Mouse (Mus musculus) gastrocnemius, adult 8-10 months (tissue): ENCODE measurements around the gene Hsd17b7. TPM values are rescaled to one million over a fixed set of nuclear protein-coding genes. Genes with fewer than 3 reads are reported as not detected.

ENCODE experiments used
- total RNA-seq, 4 experiments: library from RNA; stranded (reverse); gene quantifications; 2 replicates each; pipeline ENCODE4 v1.2.4; 2022

Hsd17b7 gene
- total RNA-seq, 4 experiments from 2014 or later, result 8.9 to 15.5 (median 11.1) TPM

Other genes starting within 250 kb of the Hsd17b7 start
- 1 to 10 TPM; 3.0 to 5.4 (median 3.6) TPM for gene Rgs4, start 221.6 kb downstream of the Hsd17b7 start, total RNA-seq
- gene Ccdc190, start 40.6 kb downstream of the Hsd17b7 start, total RNA-seq, result under 1 TPM in 1 of 4 experiments, not detected in 3; 0.16 TPM
- gene Ddr2, start 141.5 kb upstream of the Hsd17b7 start, total RNA-seq, result 10 to 100 TPM; 10.7 to 20.9 (median 16.8) TPM
- 10 to 100 TPM; 41.6 to 64.9 (median 48.9) TPM for gene Uap1, start 205.7 kb upstream of the Hsd17b7 start, total RNA-seq
- gene Uhmk1, start 246.2 kb upstream of the Hsd17b7 start, total RNA-seq, result 10 to 100 TPM; 11.8 to 19.2 (median 13.3) TPM